Mouse (Mus musculus) inflammation-experienced regulatory T-cells, adult 6 months (primary cell): ENCODE measurements around the gene Micu1. TPM values are rescaled to one million over a fixed set of nuclear protein-coding genes. Genes with fewer than 3 reads are reported as not detected.

ENCODE experiments used
- ATAC-seq: one replicate; pipeline ENCODE4 v1.8.0; 2017
- polyA plus RNA-seq, 3 experiments: library from polyadenylated mRNA; unstranded; fragments of 100-300 nt; shearing (Covaris generic); gene quantifications; one replicate each; pipeline ENCODE4 v1.2.1; 2017

The Micu1 gene
- polyA plus RNA-seq, 3 experiments from 2014 or later: 43.4 to 59.2 (median 56.3) TPM

GRCm38 (mm10) chr10:59908776-59909315 is 206.6 kb downstream of the Micu1 start:
- no peak for ATAC-seq

- no peak for ATAC-seq
Observed at GRCm38 (mm10) chr10:59909357-59909847, 207.1 kb downstream of the Micu1 start.

GRCm38 (mm10) chr10:59911091-59911490 is 208.8 kb downstream of the Micu1 start:
- ATAC-seq: peak; percentile 33

- ATAC-seq: no peak
Observed at GRCm38 (mm10) chr10:59911561-59912198, 209.4 kb downstream of the Micu1 start.

Other genes with a start within 250 kb of the Micu1 start
- not detected for gene Gm10322, start 86.4 kb upstream of the Micu1 start, polyA plus RNA-seq
- 10 to 100 TPM; 20.2 to 36.2 (median 30.8) TPM for gene Mcu, start 85.8 kb upstream of the Micu1 start, polyA plus RNA-seq
- gene Dnajb12, start 177.1 kb downstream of the Micu1 start, polyA plus RNA-seq: 10 to 100 TPM; 15.7 to 18.1 (median 17.4) TPM
- 10 to 100 TPM; 11.5 to 25.9 (median 14.4) TPM for gene Ddit4, start 249.4 kb downstream of the Micu1 start, polyA plus RNA-seq